Mouse (Mus musculus): ENCODE data around the gene Cpn1. TPM values are rescaled to one million over a fixed set of nuclear protein-coding genes. Genes with fewer than 3 reads are reported as not detected.

Cpn1 gene
- polyA plus RNA-seq (2015; fragmentation: Nextera tagmentation; extraction: Ambion mirVana), result 0.23 and 0.39 TPM in 2 replicates

GRCm38 (mm10) chr19:43986069-43986794, at the start of gene Cpn1:
Cpn1 (minus strand) TSS chr19:43986556.
- DNase-seq (ENCODE audit: low spot score), result no peak

DNA sequence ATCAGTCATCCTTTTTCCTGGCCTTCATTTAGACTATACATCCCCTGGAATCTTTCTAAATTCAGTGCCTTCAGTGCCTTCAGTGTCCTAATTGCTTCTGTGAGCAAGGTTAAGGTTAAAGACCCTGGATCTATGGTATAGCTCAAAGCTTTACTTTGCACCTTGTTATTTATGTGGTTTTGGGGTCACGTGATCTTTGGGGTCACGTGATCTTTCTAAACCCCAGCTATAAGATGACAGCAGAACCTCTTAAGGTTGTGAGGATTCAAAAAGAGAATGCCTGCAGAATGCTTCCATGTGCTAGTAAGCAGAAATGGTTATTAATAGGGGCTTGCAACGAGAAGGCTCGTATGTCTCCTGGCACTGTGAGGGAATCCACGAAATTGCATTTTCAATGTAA, 47.0 kb upstream of the Cpn1 start:
- peak; percentile 46 for DNase-seq (ENCODE audit: low spot score)

- DNase-seq (ENCODE audit: low spot score), result no peak
Observed at GRCm38 (mm10) chr19:44032046-44032744, 45.8 kb upstream of the Cpn1 start.

- DNase-seq (ENCODE audit: low spot score), result no peak
Observed at GRCm38 (mm10) chr19:44030024-44030423, 43.7 kb upstream of the Cpn1 start.

GRCm38 (mm10) chr19:44028972-44029371, 42.6 kb upstream of the Cpn1 start, which contains the start of gene Cyp2c23:
Cyp2c23 (minus strand) TSS chr19:44029208.
- no peak for DNase-seq (ENCODE audit: low spot score)

GRCm38 (mm10) chr19:44026956-44027530, 40.7 kb upstream of the Cpn1 start:
- DNase-seq (ENCODE audit: low spot score), result no peak

DNA sequence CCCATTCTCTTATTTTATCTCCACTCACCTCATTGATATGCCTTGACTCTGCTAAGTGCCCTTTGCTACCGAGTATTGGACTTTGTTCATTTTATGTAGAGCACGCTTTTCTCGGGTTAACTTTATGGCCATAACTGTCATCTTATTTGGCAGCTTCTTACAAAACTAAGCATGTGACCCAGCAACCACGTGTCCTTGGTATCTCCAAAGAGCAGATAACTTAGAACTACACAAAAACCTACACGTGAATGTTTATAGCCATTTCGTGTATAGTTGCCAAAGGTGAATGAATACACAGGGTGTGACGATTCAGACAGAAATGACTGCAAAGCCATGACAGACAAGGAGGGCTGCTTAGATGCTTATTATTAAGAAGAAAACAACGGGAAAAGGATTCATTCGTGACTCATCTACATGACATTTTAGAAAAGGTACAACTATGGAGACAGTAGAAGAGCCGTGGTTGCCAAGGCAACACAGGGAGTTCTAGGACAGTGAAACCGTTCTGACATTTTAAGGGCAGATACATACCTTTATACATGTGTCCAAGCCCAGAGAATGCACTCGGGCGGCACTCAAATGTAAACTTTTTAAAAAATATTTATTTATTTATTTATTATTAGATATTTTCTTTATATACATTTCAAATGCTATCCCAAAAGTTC, 38.7 kb upstream of the Cpn1 start:
- no peak for DNase-seq (ENCODE audit: low spot score)

DNA sequence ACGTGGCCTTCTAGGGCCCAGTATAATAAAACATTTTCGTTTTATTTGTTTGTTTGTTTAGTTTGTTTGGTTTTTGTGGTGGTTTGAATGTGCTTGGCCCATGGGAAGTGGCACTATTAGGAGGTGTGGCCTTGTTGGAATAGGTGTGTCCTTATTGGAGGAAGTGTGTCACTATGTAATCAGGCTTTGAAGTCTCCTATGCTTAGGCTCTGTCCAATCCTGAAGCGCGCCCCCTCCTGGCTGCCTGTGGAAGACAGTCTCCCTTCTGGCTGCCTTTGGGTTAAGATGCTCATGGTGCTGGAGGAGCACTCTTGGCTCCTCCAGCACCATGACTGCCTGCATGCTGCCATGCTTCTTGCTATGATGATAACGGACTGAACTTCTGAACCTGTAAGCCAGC, 36.7 kb upstream of the Cpn1 start:
- DNase-seq (ENCODE audit: low spot score), result peak; percentile 12

GRCm38 (mm10) chr19:44021502-44021901, 35.1 kb upstream of the Cpn1 start:
- DNase-seq (ENCODE audit: low spot score), result no peak

- DNase-seq (ENCODE audit: low spot score), result no peak
Observed at GRCm38 (mm10) chr19:44019739-44020138, 33.4 kb upstream of the Cpn1 start.

GRCm38 (mm10) chr19:44013862-44014261, 27.5 kb upstream of the Cpn1 start:
- DNase-seq (ENCODE audit: low spot score), result no peak

DNA sequence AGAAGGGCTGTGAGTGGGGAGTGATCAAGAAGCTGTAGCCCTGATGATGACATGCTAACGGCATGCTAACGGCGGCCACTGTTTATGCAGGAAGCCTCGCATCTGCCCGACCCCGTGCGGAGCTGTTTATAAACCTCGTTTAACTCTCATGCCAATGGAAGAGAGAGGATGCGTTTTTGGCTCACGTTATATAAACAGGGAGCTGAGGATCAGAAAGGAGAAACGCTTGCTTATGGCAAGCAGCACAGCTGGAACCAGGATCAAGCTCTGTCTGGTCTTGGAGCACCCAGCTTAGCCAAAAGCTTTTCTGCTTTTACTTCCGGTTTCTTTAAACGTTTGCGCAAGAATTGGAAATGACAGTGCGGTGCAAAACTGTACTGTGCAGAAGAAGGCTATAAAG, 22.4 kb upstream of the Cpn1 start:
- no peak for DNase-seq (ENCODE audit: low spot score)

- no peak for DNase-seq (ENCODE audit: low spot score)
Observed at GRCm38 (mm10) chr19:44007186-44007585, 20.8 kb upstream of the Cpn1 start.

GRCm38 (mm10) chr19:44005025-44005424, 18.7 kb upstream of the Cpn1 start:
- no peak for DNase-seq (ENCODE audit: low spot score)

DNA sequence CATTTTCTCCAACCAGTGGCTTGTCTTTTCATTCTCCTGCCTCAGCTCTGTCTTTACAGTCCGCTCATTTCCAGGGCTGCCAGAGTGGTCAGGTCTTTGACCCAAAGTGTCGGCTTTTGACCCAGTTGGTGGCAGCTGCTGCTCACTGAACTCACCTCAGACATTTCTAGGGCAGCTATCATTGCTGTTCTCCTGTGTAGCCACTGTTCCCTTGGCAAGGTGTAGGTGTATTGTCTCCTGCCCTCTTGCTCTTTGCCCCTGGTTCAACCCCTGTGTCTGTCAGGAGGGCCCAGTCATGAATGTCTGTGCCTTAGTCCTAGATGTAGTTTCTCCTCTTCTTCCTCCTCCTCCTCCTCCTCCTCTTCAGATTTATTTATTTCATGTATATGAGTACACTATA, 17.9 kb upstream of the Cpn1 start:
- no peak for DNase-seq (ENCODE audit: low spot score)

- no peak for DNase-seq (ENCODE audit: low spot score)
Observed at GRCm38 (mm10) chr19:44000720-44001119, 14.4 kb upstream of the Cpn1 start.

DNA sequence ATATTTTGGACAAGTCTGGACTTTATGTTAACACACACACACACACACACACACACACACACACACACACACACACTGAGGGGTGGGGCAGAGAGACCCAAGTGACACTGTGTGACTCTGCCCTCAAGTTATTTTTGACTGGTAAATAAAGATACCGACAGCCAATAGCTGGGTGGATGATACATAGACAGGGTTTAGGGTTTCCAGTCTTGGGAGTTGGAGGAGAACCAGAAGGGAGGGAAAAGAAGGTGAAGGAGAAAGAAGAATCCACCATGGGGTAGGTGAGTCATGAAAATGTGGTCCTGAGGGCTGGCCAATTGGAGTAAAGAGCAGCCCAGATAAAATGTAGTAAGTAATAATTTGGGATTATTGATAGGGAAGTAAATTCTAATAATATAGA, 13.7 kb upstream of the Cpn1 start:
- no peak for DNase-seq (ENCODE audit: low spot score)

DNA sequence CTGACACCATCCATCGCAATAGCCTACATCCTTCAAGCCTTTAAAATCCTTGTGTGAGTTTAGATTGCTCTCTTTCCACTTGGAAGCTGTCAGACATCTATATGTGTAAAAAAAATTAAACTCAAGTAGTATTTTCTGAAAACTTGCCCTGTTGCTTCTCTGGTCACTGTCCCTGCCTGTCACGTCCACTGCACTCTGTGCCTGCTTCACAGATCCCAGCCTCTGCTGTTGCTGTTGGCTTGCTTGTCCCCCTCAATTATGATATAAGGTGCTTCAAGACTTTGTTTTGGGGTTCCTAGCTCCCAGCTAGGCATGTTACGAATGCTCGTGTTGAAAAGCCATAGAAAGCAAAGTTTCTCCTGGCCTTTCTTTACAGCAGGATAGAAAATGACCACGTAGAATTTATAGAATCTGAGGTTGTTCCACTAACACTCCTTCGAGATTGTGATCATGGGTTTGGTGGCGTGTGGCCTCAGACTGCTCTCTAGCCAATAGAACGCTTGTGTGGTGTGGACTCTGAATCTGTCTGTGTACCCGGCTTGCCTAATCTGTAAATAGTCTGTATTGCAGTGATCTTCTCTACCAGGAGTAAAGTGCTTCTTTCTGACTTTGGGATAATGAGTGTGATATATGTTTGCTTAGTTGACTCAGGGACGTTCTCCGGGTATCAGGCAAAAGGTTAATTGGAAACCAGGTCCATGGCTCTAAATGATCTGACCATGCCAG, 12.6 kb upstream of the Cpn1 start:
- DNase-seq (ENCODE audit: low spot score), result no peak

DNA sequence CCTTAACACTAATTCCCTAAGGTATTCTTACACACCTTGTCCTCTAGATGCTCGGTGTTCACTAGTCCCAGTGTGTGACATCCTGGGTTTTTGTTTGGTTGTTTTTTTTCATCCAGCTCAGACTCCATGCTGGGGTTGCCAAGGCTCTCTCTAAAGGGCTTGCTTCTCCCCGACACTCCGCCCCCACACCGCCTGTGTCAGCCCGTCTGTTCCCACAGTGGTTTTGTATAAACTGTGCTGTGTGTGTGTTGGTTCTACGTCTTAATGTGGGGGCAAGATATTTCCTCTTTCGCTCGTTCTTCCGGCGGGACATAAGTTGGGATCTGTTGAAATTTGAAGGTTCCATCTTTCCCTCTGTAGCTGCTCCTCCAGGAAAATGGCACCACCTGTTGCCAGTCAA, 11.7 kb upstream of the Cpn1 start:
- no peak for DNase-seq (ENCODE audit: low spot score)

GRCm38 (mm10) chr19:43995427-43995826, 9.1 kb upstream of the Cpn1 start:
- DNase-seq (ENCODE audit: low spot score), result no peak

GRCm38 (mm10) chr19:43992464-43992863, 6.1 kb upstream of the Cpn1 start:
- DNase-seq (ENCODE audit: low spot score), result no peak
